ENCODE assay signal across 8 mouse cellular contexts in genomic region chr2:69205185-69205584, GRCm38 (mm10). TPM values are rescaled to one million over a fixed set of nuclear protein-coding genes. Genes with fewer than 3 reads are reported as not detected.
DNase-seq lines count a peak whose midpoint lies in the region; ATAC-seq and TF ChIP-seq lines count a peak whose summit lies in the region.

No protein-coding gene starts in this region.

- ATAC-seq in midbrain, embryonic 12.5 days (ENCODE audit: low FRiP score, low read depth): no peak
- ATAC-seq in inflammation-experienced regulatory T-cells, adult 6 months: no peak

- no peak overlapping the region for H3K27ac ChIP-seq in embryonic fibroblast, embryonic 13.5 days (ENCODE audit: insufficient read depth, low read length)
- H3K27ac ChIP-seq in midbrain, embryonic 12.5 days (replicated peaks): no peak overlapping the region
- H3K27ac ChIP-seq in cerebellum, adult 2 months (ENCODE audit: insufficient read depth, low read length): no peak overlapping the region

- 0 out of 2 replicates have a peak, but pooled peaks cover 2% of the 10 kb centered on the region for H3K4me1 ChIP-seq in embryonic fibroblast, embryonic 13.5 days (ENCODE audit: control insufficient read depth, insufficient read depth, low read length)
- H3K4me1 ChIP-seq in midbrain, embryonic 12.5 days: peaks cover 12% of the 10 kb centered on the region
- no peaks in the 10 kb centered on the region for H3K4me1 ChIP-seq in cerebellum, adult 2 months (ENCODE audit: control insufficient read depth, insufficient read depth, low read length)

- TF ChIP-seq CTCF in embryonic fibroblast, embryonic 13.5 days (IDR thresholded peaks at IDR 0.05; ENCODE audit: borderline replicate concordance, insufficient read depth, low read length): no peak
- no peak for TF ChIP-seq CTCF in cerebellum, adult 2 months (IDR thresholded peaks at IDR 0.05; ENCODE audit: borderline replicate concordance, insufficient read depth, low read depth, low read length)

- H3K4me2 ChIP-seq in midbrain, embryonic 12.5 days (replicated peaks): peak overlapping the region; percentile 81

- no peak for TF ChIP-seq POLR2A in embryonic fibroblast, embryonic 13.5 days (IDR thresholded peaks at IDR 0.05; ENCODE audit: low read depth, low read length)
- TF ChIP-seq POLR2A in cerebellum, adult 2 months (IDR thresholded peaks at IDR 0.05; ENCODE audit: borderline replicate concordance, insufficient read depth, low read length): no peak

- H3K27me3 ChIP-seq in midbrain, embryonic 12.5 days: no peaks in the 10 kb centered on the region
- H3K27me3 ChIP-seq in cerebellum, adult 2 months (ENCODE audit: control insufficient read depth, insufficient read depth, low read length): no peaks in the 10 kb centered on the region

- intact Hi-C loops in heart, postnatal 10 days (cut with DNase I): no loop called here

- WGBS in midbrain, embryonic 12.5 days: 20% methylated on average over 6 of the region's 6 CpGs
- 14% methylated on average over 6 of the region's 6 CpGs for WGBS in cerebellum, adult 2 months

- H3K9me3 ChIP-seq in midbrain, embryonic 12.5 days: no peaks in the 10 kb centered on the region

- peak overlapping the region; percentile 76 for H3K4me3 ChIP-seq in embryonic fibroblast, embryonic 13.5 days (ENCODE audit: insufficient read depth, low read length)
- peak overlapping the region; percentile 82 for H3K4me3 ChIP-seq in midbrain, embryonic 12.5 days
- no peak overlapping the region for H3K4me3 ChIP-seq in cerebellum, adult 2 months (replicated peaks; ENCODE audit: insufficient read depth, low read depth, low read length)

- peak; percentile 33 for DNase-seq in heart, adult 11 months
- no peak for DNase-seq in heart, postnatal 10 days
- DNase-seq in kidney, adult 8-10 months: peak; percentile 41 to 59
- no peak for DNase-seq in adrenal gland, postnatal 14 days
- no peak for DNase-seq in cerebellum, adult 2 months

- peak overlapping the region; percentile 73 for H3K9ac ChIP-seq in midbrain, embryonic 12.5 days (replicated peaks)

- H3K36me3 ChIP-seq in midbrain, embryonic 12.5 days: peaks cover 21% of the 10 kb centered on the region

RNA-seq across cellular contexts. Expression of gene Spc25, which starts 0.8 kb away (rescaled TPM):
- 10 to 100 TPM; 11.4 to 12.3 TPM for total RNA-seq in heart, postnatal 10 days (2021)
- polyA plus RNA-seq in embryonic fibroblast, embryonic 13.5 days (2011; ENCODE audit: insufficient read length, low read depth, missing spikeins): 36.9 and 56.2 TPM in 2 replicates
- 183 and 201 TPM in 2 replicates for polyA plus RNA-seq in midbrain, embryonic 12.5 days (2016; fragmentation: Nextera tagmentation; extraction: Ambion mirVana)
- 12.3 and 15.6 TPM in 2 replicates for total RNA-seq in adrenal gland, postnatal 14 days (2021)
- polyA plus RNA-seq in inflammation-experienced regulatory T-cells, adult 6 months (2017; shearing (Covaris generic)): 10 to 100 TPM in 1 of 3 experiments, 1 to 10 TPM in 2; 6.9 to 69.2 (median 7.4) TPM
- 0.49 and 0.54 TPM in 2 replicates for polyA plus RNA-seq in cerebellum, adult 2 months (2012; rRNA removed)

RNA-seq across cellular contexts. Expression of gene G6pc2, which starts 5.7 kb away (rescaled TPM):
- total RNA-seq in heart, postnatal 10 days (2021): not detected
- polyA plus RNA-seq in embryonic fibroblast, embryonic 13.5 days (2011; ENCODE audit: insufficient read length, low read depth, missing spikeins): not detected in 2 replicates
- 0.24 TPM in 1 of 2 replicates, not detected in the other for polyA plus RNA-seq in midbrain, embryonic 12.5 days (2016; fragmentation: Nextera tagmentation; extraction: Ambion mirVana)
- not detected in 2 replicates for total RNA-seq in adrenal gland, postnatal 14 days (2021)
- not detected for polyA plus RNA-seq in inflammation-experienced regulatory T-cells, adult 6 months (2017; shearing (Covaris generic))
- not detected in 2 replicates for polyA plus RNA-seq in cerebellum, adult 2 months (2012; rRNA removed)

Comparison
In these comparisons a context has a peak if more than half of its experiments do, and no peak if none do; other contexts are left out.
1. DNase-seq: peak in heart, adult 11 months (single experiment) and kidney, adult 8-10 months (2 of 2); none in heart, postnatal 10 days (0 of 2), adrenal gland, postnatal 14 days (single experiment) and cerebellum, adult 2 months (0 of 2).